Mouse (Mus musculus) left cerebral cortex, postnatal 25 days (tissue): ENCODE data around the gene Hap1. TPM values are rescaled to one million over a fixed set of nuclear protein-coding genes. Genes with fewer than 3 reads are reported as not detected.
"Not testable (repeated sequence)": the region's sequence is repeated elsewhere in the genome, so short reads cannot be mapped to it uniquely, and the experiment has no call there.

Experiments used
- DNase-seq, 2 experiments: peaks; one replicate each; pipeline ENCODE4 v3.0.0; 2022; ENCODE audit warnings: low spot score in 2 of 2, mixed read lengths in 1 of 2
- intact Hi-C: fragments of 180-260 bp; cut with DNase I; formaldehyde crosslinking; loops from one replicate; pipeline ENCODE4 v1.15.1; 2025
- total RNA-seq, 2 experiments: library from RNA; stranded (reverse); gene quantifications; 2 replicates each; pipeline ENCODE4 v1.2.3; 2021

The Hap1 gene
- total RNA-seq, 2 experiments from 2014 or later = 136 to 160 TPM

DNA sequence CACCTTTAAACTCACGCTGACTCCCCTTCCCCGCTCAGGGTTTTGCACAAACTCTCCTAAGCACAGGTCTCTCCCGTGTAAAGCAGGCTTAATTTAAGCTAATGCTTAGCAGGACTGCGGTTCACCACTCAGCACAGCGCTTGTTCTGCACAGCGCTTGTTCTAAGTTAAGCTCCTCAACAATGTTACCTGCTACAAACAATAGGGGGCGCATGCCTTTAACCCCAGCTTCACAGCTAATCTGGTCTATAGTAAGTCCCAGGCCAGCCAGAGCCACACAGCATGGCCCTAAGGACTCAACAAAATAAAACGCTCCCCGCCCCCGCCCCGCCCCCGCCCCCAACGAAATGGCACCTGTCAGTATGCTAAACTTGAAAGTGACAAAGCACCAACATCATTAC, 5.1 kb upstream of the Hap1 start:
- DNase-seq, intact Hi-C loops: not testable (repeated sequence)

DNA sequence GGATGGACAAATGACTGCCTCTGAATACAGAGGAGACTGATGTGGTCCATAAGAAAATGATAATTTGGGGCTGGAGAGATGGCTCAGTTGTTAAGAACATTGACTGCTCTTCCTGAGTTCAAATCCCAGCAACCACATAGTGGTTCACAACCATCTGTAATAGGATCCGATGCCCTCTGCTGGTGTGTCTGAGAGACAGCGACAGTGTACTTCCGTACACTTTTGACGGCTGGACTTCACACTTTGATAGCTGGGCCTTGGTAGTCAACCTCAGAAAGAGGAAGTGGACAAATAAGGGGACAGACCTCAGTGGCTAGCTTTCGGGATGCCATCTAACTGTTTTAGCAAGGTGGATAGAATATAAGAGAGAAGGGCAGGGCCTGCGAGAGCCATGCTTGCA, 4.2 kb upstream of the Hap1 start:
- DNase-seq = no peak
- intact Hi-C loops = no loop called here

DNA sequence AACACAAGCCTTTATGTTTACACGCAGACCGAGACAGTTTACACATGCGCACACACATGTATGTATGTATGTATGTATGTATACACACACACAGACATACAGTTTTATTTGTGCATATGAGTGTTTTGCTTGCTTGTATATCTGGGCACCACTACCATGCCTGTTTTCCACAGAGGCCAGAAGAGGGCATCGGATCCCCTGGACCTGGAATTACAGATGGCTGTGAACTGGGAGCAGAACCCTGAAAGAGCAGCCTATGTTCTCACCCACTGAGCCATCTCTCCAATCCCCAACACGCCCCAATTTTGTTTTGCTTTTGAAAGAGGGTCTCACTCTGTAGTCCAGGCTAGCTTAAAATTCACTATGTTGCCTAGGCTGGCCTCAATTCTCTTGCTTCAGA, 1.5 kb upstream of the Hap1 start:
- intact Hi-C loops = loop anchor here (5.0 kb wide), 1 partner anchor 200 kb away; no protein-coding TSS in a partner anchor
- no peak for DNase-seq

DNA sequence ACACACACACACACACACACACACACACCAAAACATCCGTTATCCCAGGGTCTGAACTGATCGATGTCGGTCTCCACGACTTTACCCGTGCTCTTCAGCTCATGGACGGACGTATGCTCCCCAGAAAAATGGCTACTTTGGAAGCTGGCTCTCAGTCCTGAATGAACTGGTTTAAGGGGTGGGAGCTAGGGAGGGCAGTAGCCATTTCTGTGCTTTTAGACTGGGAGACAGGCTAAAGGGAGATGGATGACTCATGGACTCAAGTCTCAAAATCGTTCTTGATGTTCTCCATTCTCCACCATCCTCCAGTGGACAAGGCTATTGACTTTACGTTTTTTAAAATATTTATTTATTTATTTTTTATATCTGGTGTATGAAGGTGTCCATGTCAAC, 887 bp upstream of the Hap1 start:
- intact Hi-C loops = loop anchor here (5.0 kb wide), 1 partner anchor 200 kb away; no protein-coding TSS in a partner anchor
- no peak for DNase-seq

DNA sequence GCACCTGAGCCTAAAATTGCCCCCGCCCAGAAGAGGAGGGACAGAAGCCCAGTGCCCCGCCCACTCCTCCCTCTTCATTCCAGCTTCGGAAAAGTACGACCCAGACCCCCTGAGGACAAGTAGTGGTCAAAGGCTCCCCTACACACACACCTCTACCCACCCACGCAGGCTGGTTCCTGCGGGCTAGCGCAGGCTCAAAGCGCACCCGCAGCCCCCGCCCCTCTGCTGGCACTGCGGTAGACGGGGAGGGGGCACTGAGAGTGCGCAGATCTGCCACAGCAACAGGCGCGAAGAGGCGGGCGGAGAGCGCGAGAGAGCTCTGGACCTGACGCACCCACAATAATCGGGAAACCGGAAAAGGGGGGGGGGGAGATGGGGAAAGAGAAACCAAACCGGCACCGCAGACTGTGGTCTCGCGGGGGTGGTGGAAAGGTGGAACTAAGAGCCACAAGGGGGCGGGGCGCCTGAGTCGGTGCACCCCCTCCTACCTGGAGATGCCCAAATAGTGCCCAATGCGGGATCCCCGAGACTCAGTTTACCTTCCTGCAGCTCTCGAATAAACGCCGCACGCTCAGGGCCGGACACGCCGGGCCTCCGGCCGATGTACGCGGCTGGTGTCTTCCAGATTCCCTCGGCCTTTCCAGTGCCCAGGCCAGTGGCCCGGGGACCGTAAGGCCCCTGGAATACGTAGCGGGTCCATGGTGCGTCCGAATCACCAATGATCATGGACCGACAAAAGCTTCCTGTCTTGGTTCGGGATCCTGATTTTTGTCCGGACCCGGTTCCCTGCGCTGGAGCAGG, 577 bp downstream of the Hap1 start:
- DNase-seq = peak; percentile 33 to 62
- intact Hi-C loops = loop anchor here (5.0 kb wide), 1 partner anchor 202 kb away; no protein-coding TSS in a partner anchor

DNA sequence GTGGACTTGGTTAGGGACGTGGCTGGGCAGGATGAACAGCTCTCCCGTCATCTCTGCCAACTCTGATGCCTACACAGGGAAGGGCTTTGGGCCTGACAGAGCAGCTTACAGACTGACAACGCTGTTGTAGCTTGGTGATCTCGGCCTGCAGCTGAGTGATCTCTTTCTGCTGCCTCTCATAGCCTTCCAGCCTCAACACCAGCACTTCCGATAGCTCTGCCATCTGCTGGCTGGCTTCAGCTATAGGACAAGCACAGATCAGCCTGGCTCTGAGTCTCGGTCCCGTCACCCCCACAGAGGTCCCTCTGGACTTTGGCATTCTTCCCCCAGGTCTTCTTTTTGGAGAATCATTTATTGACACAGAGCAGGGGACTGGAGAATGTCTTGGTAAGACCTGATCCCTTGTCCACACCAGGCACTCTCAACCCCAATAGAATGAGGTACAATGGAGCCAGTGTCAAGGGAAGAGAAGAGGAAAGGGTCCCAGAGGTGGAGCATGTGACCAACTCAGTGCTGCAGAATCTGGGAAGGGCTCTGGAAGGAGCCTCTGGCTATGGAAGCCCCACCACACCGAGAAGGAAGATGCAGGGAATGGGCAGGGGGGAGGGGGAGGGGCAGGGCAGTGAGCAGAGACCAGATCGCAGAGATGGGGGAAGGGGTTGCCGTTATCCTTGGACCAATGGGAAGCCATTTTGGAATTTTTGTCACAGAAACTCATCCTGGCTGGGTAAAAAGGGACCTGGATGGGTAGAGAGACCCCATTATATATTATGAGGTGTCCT, 3.7 kb downstream of the Hap1 start:
- intact Hi-C loops = no loop called here
- DNase-seq = peak; percentile 51 to 63

DNA sequence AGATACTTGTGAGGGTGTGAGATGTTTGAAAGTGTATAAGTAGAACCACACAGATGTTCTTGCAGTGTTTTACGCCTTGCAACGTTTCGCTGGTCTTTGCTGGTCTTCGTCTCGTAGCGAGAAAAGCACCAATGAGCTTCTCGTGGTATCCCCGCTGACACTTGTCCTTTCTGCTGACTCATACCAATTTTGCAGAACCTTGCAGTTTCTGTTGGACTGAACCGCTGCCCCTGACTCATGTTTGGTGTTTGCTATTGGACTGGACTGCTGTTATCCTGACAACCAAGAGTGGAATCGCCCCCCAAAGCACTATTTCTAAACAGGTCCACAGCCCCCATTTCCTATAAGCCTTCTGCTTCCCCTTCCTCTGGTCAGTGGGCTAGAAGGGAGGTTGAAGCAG, 11.7 kb downstream of the Hap1 start:
- intact Hi-C loops = no loop called here
- no peak for DNase-seq

DNA sequence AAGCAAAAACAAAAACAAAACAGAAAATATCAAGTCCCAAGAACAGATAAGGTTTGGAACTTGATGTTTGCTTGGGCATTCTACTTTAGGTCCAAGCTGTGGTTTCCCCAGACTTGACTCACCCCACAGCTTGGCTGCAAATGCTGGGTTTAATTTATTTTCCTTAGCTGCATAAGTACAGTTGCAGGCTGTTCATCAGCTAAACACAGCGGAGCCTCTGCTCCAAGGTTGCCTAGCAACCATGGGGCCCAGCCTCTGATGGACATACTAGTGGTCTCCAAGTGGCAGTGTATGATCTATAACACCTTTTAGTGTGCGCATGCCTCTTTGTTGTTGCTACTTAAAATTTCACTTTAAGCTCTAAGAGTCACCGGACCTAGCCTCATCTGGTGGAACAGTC, 20.2 kb downstream of the Hap1 start:
- intact Hi-C loops = no loop called here
- DNase-seq = peak in 1 of 2 experiments; percentile 24

DNA sequence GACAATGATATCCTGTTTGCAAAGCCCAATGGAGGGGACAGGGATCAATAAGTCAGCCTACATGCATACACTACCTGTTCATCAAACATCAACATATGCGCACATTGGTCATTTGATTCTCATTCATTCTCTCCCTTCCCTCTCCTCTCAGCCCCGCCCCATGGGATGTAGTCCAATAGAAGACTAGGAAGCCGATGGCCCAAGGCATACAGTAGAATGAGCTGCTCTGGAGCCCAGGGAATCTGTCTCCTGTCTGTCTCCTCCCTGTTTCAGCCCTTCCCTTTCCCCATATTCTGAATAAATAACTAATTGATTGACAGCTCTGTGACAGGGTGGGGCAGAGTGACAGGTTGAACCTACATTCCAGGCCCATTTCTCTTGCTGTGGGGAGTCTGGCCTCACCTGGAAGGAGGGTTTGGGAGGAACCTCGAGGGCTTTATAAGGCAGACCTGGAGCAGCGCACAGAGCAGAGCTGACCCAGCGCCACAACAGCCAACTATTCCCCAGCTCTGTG, 21.9 kb downstream of the Hap1 start, which contains the start of gene Gast:
Gene Gast, plus strand, starts transcription at position 464 of the 514 bp plus-strand sequence.
- DNase-seq = no peak
- intact Hi-C loops = no loop called here

DNA sequence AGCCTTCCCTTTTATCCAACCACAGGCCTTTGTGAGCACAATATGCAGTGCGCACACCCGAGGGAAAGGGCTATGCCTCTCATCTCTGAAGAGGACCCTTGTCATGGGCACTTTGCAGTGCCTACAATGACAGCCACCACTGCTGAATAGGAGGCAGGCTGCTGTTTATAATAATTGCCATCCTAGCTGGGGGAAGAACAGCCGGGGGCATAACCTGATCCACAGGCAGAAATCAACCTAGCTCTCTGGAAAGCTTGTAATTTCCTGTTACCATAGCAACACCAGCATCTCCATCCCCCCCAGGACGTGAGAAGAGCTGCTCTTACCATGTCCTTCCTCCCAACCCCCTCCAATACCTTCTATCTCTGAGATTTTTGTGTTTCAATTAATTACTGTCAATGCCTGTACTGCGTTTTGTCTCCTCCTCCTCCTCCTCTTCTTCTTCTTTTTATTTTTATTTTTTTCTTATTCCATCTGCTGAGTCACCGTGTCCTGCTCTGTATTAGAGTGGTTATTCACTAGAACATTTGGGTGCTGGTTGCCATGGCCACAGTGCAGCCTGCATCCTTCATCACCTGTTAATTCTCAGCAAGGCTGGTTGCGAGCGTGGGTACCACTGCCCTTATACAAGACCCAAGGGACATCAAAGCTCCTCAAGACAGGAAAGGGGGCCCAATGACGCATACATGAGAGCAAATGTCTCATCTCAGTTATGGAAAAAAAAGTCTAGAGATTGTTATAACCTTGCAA, 23.0 kb downstream of the Hap1 start:
- peak; percentile 73 for DNase-seq
- intact Hi-C loops = no loop called here

DNA sequence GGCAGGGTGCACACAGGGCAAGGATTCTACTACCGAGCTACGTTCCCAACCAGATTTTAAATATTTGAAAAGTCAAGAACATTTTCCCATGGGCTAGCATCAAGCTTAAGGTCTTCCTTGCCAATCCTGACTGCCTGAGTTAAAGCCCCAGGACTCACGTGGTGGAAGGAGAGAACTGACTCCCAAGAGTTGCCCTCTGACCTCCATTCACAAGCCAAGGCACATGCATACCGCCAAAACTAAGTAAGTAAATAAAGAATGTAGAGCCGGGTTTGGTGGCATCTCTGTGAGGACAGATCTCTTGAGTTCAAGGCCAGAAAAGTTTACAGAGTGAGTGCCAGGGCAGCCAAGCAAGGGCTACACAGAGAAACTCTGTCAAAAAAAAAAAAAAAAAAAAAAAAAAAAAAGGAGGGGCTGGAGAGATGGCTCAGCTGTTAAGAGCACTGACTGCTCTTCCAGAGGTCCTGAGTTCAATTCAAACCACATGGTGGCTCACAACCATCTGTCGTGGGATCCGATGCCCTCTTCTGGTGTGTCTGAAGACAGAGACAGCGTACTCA, 25.0 kb downstream of the Hap1 start:
- DNase-seq, intact Hi-C loops: not testable (repeated sequence)

DNA sequence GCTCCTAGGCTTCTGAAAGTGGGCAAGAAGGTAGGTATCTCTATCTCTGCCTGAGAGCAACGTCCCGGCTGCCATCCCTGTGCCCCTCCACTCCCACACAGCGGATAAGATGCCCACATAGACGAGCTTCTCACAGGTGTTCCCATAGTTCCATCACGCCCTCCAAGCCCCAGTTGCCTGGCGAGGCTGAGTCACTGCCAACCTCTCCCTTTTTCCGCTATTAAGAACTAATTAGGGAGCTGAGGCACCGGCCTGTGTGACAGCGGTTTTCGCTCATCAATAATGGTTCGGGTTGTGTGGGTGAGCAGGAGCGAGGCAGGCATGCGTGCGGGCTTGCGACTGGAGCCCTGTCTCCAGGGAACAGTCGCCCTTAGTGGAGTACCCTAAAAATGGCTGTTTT, 25.7 kb downstream of the Hap1 start:
- DNase-seq = no peak
- intact Hi-C loops = no loop called here

DNA sequence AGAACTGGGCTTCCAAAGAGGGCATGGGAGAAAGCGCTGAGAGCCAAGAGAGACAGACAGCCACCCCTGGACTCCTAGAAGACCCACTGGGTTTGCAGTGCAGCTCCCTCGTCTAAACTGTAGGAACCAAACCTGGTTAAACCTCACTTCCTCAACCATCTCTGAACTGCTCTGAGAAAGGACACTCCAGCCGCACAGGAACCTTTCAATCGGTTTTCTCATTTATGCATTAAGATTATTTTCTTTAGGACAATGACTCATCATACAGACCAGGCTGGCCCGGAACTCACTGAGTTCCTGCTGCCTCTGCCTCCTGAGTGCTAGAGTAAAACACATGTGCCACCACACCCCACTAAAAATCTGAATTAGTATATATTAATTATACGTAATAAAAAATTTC, 28.2 kb downstream of the Hap1 start:
- intact Hi-C loops = no loop called here
- no peak for DNase-seq

DNA sequence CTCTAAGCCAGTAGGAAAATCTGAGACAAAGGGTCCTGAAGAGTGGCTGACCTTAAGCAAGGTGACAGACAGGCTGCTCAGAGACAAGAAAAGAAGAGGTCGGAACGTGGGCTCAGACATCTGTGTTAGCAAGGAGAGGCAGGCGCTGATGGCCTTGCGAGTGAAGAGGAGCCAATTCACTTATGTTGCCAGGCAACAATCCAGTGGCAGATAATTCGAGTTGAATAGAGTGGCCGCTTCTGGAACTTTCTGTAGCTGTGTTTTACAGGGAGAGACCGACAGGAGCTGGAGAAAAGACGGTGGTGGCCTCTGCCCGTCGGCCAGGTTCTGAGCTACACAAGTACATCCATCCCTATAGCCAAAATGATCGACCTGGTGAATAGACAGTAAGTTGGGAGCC, 28.6 kb downstream of the Hap1 start:
- no peak for DNase-seq
- intact Hi-C loops = no loop called here

DNA sequence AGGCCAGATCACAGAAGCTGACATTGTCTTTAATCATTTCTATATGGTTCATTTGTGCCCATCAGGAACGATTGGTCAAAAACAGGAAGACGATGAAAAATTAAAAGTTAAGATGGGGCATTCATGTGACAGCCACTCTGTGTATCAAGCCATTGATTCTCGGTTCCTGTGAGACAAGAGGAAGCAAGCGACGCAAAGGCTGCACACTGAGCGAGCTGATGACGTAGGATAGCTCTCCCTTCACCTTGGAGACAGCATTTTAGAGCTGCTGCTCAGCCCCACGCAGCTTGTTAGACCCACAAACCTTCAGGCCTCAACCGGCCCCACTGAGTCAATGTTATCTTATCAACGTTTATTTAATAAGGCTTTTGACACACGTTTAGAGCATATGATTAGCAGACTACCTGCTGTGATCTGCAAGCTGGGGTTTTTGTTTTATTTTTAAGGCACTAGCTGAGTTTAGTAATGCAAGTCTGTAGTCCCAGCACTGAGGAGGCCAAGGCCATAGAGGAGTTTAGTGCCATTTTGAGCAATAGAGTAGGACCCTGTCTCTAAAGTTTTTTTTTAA, 30.8 kb downstream of the Hap1 start:
- intact Hi-C loops = no loop called here
- DNase-seq = no peak

DNA sequence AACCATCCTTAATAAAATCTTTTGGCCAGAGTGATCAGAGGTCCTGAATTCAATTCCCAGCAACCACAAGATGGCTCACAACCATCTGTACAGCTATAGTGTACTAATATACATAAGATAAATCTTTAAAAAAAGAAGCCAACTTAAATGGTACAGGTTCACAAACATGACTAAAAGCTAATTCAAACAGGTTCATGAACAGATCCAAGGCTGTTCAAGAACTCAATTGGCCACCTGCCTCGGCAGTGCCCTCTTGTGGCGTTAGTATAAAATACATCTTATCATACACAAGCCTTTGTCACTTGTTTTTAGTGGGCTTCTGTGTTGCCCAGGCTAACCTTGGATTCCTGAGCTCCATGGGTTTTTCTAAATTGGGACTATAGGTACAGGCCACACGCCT, 32.4 kb downstream of the Hap1 start:
- DNase-seq = peak; percentile 56 to 72
- intact Hi-C loops = no loop called here

DNA sequence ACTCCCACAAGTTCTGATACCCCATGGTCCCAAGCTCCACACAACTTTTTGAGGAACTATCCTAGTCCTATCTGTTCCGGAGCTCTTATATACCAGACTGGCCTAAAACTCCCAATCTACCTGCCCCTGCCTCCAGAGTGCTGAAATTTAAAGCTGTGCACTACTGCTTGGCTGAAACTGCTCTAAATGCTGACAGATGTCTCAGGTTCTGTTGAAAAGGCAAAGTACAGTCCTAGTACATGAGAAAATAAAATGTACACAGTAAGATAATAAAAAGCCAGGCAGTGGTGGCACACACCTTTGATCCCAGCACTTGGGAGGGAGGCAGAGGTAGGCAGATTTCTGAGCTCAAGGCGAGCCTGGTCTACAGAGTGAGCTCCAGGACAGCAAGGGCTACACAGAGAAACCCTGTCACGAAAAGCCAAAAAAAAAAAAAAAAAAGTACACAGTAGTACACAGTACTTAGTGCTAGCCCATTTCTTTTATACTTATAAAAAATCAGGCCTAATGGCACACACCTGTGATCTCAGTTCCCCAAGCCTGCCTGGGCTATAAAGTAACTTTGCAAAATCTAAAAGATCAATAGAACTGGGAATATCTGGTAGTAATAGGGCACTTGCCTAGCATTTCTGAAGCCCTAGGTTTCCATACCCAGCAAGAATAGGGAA, 33.2 kb downstream of the Hap1 start:
- no peak for DNase-seq
- intact Hi-C loops = no loop called here

DNA sequence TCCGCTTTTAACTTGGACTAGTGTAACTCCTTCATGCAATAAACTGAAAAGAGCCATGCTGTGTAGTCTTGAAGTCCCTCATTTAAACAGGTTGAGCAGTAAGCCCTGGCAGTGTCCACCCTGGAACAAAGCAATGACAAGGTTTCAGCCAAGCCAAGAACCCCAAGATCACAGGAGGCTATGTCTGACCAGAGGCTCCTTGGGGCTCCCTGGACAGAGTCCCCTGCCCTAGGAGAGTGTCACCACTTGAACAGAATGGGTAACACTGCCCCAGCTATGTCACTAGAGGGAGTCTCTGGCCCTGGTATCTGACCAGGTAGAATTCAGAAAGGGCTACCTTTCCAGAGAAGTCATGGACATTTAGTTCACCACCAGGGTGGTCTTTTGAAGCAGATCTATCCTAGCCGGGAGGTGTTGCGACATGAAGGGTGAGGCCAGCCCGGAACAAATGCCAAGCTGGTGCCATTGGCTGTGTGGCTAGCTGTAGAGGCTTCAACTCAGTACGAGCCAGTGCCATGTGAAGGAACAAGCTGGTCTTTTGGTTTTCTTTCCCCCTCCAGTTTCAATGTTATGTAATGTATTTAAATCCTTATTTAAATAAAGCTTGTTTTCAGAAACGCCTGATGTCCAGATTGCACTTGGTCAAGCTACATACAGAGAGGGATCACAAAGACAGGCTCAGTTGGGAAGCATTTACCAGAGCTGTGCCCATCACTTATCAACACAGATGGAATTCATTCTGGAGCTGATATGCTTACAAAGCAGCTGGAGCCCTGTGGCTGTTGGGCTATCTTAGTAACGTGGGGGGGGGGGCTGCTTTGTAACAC, 34.2 kb downstream of the Hap1 start:
- DNase-seq, intact Hi-C loops: not testable (repeated sequence)
